Mouse (Mus musculus) left cerebral cortex, postnatal 4 days (tissue): ENCODE data around the gene Ino80. TPM values are rescaled to one million over a fixed set of nuclear protein-coding genes. Genes with fewer than 3 reads are reported as not detected.

Experiments used
- DNase-seq: peaks from one replicate; pipeline ENCODE4 v3.0.0-alpha.2; 2022
- intact Hi-C: fragments of 180-260 bp; cut with DNase I; formaldehyde crosslinking; loops from one replicate; pipeline ENCODE4 v1.15.1; 2025
- total RNA-seq, 2 experiments: library from RNA; stranded (reverse); gene quantifications; 2 replicates each; pipeline ENCODE4 v1.2.3; 2021

The Ino80 gene
- total RNA-seq, 2 experiments from 2014 or later: 20.9 to 23.7 TPM

DNA sequence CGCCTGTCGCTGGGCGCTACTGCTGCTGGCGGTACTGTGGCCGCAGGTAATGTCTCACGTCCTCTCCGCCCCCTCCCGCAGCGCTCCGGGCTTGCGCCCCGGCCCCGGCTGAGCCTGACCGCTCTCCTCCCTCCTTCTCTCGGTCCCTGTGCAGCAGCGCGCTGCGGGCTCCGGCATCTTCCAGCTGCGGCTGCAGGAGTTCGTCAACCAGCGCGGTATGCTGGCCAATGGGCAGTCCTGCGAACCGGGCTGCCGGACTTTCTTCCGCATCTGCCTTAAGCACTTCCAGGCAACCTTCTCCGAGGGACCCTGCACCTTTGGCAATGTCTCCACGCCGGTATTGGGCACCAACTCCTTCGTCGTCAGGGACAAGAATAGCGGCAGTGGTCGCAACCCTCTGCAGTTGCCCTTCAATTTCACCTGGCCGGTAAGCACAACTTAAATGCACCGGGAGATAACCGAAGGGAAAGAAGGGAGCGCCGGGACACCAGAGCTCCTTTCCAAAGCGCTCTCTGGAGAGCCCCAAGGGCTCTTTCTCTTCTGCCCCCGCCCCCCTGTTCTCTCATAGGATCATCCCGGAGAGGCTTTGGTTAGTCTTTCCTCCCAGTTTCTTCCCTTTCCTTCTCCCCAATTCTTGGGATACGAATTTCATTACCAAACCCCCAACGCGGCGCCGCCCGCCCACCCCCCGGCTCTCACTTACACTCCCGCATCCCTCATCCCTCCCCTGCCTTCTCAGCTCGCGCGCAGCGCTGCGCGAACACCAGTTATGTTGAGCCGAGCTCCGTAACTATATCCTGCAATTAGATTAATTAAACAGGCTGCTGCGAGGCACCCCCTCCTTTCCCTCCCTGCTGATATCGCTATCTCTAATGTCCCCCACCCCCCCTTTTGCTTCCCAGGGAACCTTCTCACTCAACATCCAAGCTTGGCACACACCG is 151.1 kb downstream of the Ino80 start:
- intact Hi-C loops: no loop called here
- DNase-seq: no peak

DNA sequence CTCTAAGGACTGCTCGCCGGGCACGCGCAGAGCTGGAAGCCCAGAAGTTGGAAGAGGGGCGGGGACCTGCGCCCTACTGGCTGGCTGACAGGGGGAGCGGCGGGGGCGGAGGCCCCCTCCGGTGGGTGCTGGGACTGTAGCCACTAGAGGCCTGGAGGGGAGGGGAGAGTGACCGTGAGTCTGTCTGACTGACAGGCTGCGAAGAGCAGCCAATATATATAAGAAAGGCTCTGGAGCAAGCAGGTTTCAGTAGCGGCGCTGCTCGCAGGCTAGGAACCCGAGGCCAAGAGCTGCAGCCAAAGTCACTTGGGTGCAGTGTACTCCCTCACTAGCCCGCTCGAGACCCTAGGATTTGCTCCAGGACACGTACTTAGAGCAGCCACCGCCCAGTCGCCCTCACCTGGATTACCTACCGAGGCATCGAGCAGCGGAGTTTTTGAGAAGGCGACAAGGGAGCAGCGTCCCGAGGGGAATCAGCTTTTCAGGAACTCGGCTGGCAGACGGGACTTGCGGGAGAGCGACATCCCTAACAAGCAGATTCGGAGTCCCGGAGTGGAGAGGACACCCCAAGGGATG is 151.8 kb downstream of the Ino80 start, which contains the start of gene Dll4:
Dll4 (plus strand) TSS at position 217 of the 576 bp plus-strand sequence.
- DNase-seq: no peak
- intact Hi-C loops: no loop called here

DNA sequence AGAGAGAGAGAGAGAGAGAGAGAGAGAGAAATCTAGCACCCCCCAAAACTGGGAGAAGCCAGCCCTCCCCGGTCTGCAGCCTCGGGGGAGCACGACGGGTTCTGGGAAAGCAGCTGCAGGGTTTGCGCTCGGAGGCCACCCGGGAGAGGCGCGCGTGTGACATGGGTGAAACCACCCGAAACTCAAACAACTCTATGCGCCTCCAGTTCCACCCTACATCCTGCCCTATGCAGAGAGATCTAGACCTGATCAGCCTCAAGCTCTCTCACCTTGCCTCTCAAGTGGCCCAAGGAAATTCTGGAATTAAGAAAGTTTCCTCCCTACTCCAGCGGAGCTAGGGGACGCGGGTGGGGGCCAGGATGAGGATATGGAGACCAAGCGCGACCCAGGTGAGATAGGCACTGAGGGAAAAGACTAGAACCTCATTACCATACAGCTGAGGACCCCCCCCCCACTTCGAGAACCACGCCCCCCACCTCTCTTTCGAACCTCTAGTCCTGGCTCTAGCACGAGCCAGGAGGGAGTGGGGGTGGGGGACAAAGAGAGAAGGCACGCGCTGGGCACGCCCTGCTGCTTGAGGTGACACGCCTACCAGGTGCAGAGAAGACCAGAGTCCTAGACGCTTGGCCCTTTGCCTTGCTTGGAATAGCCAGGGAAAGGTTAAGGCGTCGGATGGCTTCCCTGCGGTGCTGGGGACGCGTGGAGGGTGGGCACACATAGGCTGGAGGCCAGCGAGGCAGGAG is 152.7 kb downstream of the Ino80 start:
- no peak for DNase-seq

DNA sequence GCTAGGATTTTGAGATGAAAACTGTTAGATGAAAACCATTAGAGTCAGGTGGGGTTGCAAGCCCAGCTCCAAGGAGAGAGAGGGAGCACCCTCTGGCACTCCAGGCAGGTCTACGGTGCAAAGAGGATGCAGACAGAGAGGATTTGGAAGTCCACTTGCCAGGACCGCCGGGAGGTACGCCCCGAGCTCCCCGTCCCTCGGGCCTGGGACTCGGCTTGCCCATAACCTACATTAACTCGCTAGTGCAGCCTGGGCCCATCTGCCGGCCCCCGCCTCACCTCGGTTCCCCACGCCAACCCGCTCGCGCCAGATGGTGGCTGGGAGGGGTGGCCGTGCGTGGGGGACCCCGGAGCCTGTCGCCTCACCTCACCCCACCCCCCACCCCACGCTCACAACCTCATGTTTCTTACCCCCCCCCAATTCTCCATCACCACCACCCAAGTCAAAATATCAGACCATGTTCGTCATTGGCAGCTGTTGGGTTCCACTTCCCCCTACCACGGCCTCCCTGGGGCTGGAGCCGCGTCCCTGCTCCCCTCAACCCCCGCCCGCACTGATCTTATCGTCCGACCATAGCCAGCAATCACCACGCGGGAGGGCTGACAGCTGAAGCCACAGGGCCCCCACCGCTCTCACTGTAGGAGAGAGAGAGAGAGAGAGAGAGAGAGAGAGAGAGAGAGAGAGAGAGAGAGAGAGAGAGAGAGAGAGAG is 153.5 kb downstream of the Ino80 start:
- DNase-seq: no peak
- intact Hi-C loops: no loop called here

More for the DNA sequence above, 152.7 kb downstream of the Ino80 start:
- intact Hi-C loops: no loop called here

Other genes starting within 250 kb of the Ino80 start
- not detected for gene Ppp1r14d, start 247.8 kb downstream of the Ino80 start, total RNA-seq
- gene Spint1, start 240.3 kb downstream of the Ino80 start, total RNA-seq: under 1 TPM; 0.26 to 0.83 TPM
- gene Rhov, start 206.4 kb downstream of the Ino80 start, total RNA-seq: 10 to 100 TPM; 20.4 to 23.9 TPM
- gene Vps18, start 188.9 kb downstream of the Ino80 start, total RNA-seq: 10 to 100 TPM; 29.3 to 31.3 TPM
- 1 to 10 TPM; 5.3 to 6.8 TPM for gene Dll4, start 151.9 kb downstream of the Ino80 start, total RNA-seq
- 1 to 10 TPM; 6.7 to 7.7 TPM for gene Chac1, start 126.5 kb downstream of the Ino80 start, total RNA-seq
- gene Exd1, start 69.9 kb upstream of the Ino80 start, total RNA-seq: 1 to 10 TPM in 1 of 2 experiments, under 1 TPM in 1; 0.85 to 1.6 TPM
- 10 to 100 TPM; 77.2 to 81.3 TPM for gene Chp1, start 70.0 kb upstream of the Ino80 start, total RNA-seq
- gene Nusap1, start 140.6 kb upstream of the Ino80 start, total RNA-seq: 1 to 10 TPM; 4.6 to 4.8 TPM
- gene Oip5, start 140.8 kb upstream of the Ino80 start, total RNA-seq: 1 to 10 TPM; 2.4 to 2.8 TPM
- gene Ndufaf1, start 185.1 kb upstream of the Ino80 start, total RNA-seq: 10 to 100 TPM; 22.0 to 25.0 TPM
- gene Rtf1, start 197.4 kb upstream of the Ino80 start, total RNA-seq: 10 to 100 TPM; 65.7 to 69.5 TPM